Mouse (Mus musculus) cerebellum, adult (tissue): ENCODE measurements at regions not wholly inside any gene's neighbourhood (a gene's known extent, or its start where the extent isn't known, plus 50 kb on each side); places are given as distances from the start of the nearest gene placed in this dataset.
A peak's percentile ranks its signal among the peaks of the same experiment; 100 is the strongest.
"Not testable (repeated sequence)": the region's sequence is repeated elsewhere in the genome, so short reads cannot be mapped to it uniquely, and the experiment has no call there.

Source experiments
- ATAC-seq: cut with Nextera tagmentation; 2 replicates; pipeline ENCODE4 v1.9.2; 2017; ENCODE audit warnings: mild to moderate bottlenecking, moderate library complexity, mixed read lengths; ENCODE audit not compliant: insufficient number of reproducible peaks, low FRiP score, low TSS enrichment

- ATAC-seq, result no peak
These were observed 181.2 kb upstream of the Pou3f3 start for GRCm38 (mm10) chr1:42514417-42514816.

GRCm38 (mm10) chr1:42524401-42524800 is 171.2 kb upstream of the Pou3f3 start:
- no peak for ATAC-seq

GRCm38 (mm10) chr1:42527746-42528476 is 167.7 kb upstream of the Pou3f3 start:
- no peak for ATAC-seq

DNA sequence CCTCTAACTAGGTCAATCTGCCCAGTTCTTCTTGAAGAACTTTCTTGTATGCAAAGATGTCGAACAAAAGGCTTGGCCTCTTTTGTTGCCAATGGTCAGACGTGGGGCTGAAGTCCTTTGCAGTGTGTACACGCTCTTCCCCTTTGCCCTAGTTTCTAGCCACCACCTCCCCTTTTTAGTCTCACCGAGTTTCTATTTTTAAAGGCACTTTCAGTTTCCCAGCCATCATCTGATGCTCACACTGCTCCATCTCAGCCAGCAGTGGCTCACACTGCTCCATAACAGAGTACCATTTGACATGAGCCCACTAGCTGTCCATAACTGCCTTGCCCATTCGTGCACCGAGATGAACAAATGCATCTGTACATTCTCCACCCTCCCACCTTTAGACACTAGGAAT is 162.7 kb upstream of the Pou3f3 start:
- ATAC-seq, result no peak

GRCm38 (mm10) chr1:42539066-42539539 is 156.5 kb upstream of the Pou3f3 start:
- no peak for ATAC-seq

- ATAC-seq, result no peak
These were observed 155.7 kb upstream of the Pou3f3 start for GRCm38 (mm10) chr1:42539541-42540520.

GRCm38 (mm10) chr1:42541991-42542390 is 153.6 kb upstream of the Pou3f3 start:
- ATAC-seq, result no peak

DNA sequence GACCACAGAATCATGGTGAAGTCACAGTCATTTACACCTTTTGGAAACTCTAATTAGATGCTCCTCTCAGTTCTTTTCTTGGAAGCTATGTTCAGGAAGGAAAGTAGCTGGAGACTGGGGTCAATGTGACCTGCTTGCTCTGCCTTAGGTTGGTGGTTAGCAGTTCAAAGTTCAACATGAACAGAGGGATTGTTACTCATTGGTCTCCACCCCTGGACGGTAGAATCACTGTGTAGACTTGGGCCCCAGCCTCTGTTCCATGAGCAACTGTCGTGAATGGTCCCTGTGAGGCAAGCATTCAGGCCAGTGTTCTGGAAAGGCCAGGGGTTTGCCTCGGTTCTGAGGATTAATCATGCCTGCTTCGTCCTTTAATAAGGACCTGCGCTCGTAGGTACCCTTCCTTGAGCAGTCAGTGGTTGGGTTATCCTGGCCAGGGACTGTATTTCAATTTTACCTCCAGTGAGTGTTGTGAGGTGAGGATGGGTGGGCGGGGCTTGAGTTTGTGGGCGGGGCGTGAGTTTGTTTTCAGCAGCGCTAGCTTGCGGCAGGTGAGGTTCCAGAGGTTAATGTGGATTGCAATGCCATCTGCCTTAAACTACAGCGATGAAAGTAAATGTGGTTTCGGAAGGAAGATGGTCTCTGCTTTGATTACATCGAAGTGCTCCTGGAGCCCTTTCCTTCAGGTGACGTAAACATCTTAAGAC is 152.6 kb upstream of the Pou3f3 start:
- no peak for ATAC-seq

GRCm38 (mm10) chr1:42546879-42547278 is 148.7 kb upstream of the Pou3f3 start:
- no peak for ATAC-seq

DNA sequence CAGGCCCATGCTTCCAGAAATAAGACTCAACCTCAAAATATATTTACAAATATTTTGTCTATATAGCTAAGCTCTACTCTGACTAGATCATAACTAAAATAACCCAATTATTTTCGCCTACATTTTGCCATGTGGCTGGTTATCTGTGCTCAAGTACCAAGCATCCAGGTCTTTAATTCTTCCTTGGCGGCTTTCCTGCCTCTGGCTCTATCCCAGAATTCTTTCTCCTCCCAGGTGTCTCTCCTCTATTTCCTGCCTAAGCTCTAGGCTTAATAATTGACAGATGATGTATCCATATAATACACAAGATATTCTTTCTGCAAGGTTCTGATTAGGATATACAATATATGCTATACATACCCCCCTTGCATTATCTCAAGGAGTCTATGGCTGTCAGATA is 138.3 kb upstream of the Pou3f3 start:
- no peak for ATAC-seq

DNA sequence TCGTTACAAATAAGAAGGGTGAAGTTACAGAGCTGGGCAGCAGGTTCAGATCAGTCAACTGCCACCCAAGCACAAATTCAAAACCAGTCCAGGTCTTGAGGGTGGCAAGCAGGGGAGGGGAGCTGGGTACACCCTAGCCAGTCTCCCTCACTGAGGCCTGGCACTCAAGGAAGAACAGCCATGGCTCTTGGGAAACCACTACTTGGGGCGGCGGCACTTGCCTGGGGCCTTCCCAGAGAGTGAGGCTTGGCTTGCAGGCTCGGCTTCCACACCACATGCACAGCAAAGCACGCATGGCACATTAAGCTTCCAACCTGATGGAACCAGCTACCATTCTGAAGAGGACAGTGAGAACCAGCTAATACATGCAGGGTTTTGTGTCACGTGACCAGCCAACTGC is 127.9 kb upstream of the Pou3f3 start:
- ATAC-seq, result no peak

DNA sequence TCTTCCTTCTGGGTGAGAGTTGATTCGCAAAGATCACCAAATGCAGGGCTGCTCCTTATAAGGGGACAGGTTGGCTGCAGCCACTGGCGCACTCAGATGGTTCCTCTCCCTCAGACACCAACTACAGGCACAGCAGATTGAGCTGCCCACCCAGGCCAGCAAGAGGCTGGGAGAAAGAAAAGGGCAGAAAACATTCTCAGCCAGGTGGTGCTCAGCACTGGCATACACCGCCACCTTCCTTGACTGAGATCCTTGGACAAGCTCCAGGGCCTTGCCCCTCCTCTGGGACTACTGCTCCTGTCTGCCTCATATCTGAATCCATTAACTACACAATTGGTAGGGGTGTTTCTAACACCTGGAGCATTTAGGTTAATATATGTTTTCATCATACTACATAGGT is 110.4 kb upstream of the Pou3f3 start:
- ATAC-seq, result no peak

GRCm38 (mm10) chr1:42588499-42588898 is 107.1 kb upstream of the Pou3f3 start:
- no peak for ATAC-seq

- ATAC-seq, result no peak
These were observed 106.1 kb upstream of the Pou3f3 start for GRCm38 (mm10) chr1:42589442-42589841.

GRCm38 (mm10) chr1:42591855-42592254 is 103.7 kb upstream of the Pou3f3 start:
- ATAC-seq, result no peak

GRCm38 (mm10) chr1:42597065-42597464 is 98.5 kb upstream of the Pou3f3 start:
- no peak for ATAC-seq

- ATAC-seq, result peak; percentile 72
These were observed 96.3 kb upstream of the Pou3f3 start for GRCm38 (mm10) chr1:42599238-42599637.

GRCm38 (mm10) chr1:42606251-42606650 is 89.3 kb upstream of the Pou3f3 start:
- no peak for ATAC-seq

DNA sequence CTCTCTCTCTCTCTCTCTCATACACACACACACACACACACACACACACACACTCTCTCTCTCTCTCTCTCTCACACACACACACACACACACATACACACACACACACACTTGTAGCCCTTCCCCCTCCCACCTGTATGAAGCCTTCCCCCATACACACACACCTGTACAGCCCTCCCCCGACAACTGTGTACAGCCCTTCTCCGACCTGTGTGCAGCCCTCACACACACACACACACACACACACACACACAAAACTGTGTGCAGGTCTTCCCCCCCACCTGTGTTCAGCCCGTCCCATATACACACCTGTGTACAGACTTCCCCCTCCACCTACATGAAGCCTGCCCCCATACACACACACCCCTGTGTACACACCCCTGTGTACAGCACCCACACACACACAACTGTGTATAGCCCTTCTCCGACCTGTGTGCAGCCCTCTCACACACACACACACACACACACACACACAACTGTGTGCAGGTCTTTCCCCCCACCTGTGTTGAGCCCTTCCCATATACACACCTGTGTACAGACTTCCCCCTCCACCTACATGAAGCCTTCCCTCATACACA is 88.0 kb upstream of the Pou3f3 start:
- not testable (repeated sequence) for ATAC-seq

GRCm38 (mm10) chr1:42623766-42624165 is 71.8 kb upstream of the Pou3f3 start:
- ATAC-seq, result no peak
